Mouse (Mus musculus) stomach, embryonic 16.5 days (tissue): ENCODE results near the gene Chid1. TPM values are rescaled to one million over a fixed set of nuclear protein-coding genes. Genes with fewer than 3 reads are reported as not detected.
A peak's percentile ranks its signal among the peaks of the same experiment; 100 is the strongest.

Experiments used
- ATAC-seq: fragments of 200-750 bp; cut with Nextera tagmentation; 2 replicates; pipeline ENCODE4 v1.8.0; 2017; ENCODE audit warnings: moderate number of reproducible peaks, moderate TSS enrichment; ENCODE audit not compliant: insufficient read depth, low FRiP score
- H3K27ac ChIP-seq: fragments of 300-500 bp; sonication (generic); 2 replicates; pipeline ENCODE4 v1.5.1; 2014; ENCODE audit warnings: low read length
- H3K27me3 ChIP-seq: fragments of 300-500 bp; sonication (generic); 2 replicates; pipeline ENCODE4 v1.6.1; 2014; ENCODE audit warnings: low read length, control low read depth, mixed read lengths; ENCODE audit not compliant: control insufficient read depth, insufficient read depth
- H3K36me3 ChIP-seq: fragments of 300-500 bp; sonication (generic); 2 replicates; pipeline ENCODE4 v1.6.1; 2014; ENCODE audit warnings: low read length; ENCODE audit not compliant: control insufficient read depth, insufficient read depth
- H3K4me1 ChIP-seq: fragments of 300-500 bp; sonication (generic); 2 replicates; pipeline ENCODE4 v1.6.1; 2014; ENCODE audit warnings: low read length, control low read depth, mixed read lengths; ENCODE audit not compliant: control insufficient read depth, insufficient read depth
- H3K4me2 ChIP-seq: fragments of 300-500 bp; sonication (generic); 2 replicates; pipeline ENCODE4 v1.6.1; 2014; ENCODE audit warnings: low read depth, low read length, mixed read lengths
- H3K4me3 ChIP-seq: fragments of 300-500 bp; sonication (generic); replicated peaks from 2 replicates; pipeline ENCODE4 v1.5.1; 2014; ENCODE audit warnings: mild to moderate bottlenecking, low read length
- H3K9ac ChIP-seq: fragments of 300-500 bp; sonication (generic); 2 replicates; pipeline ENCODE4 v1.6.1; 2014; ENCODE audit warnings: low read length
- H3K9me3 ChIP-seq: fragments of 300-500 bp; sonication (generic); replicated peaks from 2 replicates; pipeline ENCODE4 v1.6.1; 2016; ENCODE audit warnings: low read length, control low read depth; ENCODE audit not compliant: control insufficient read depth
- WGBS: fragments of 180-500 bp; shearing (Covaris S2); extraction: QIAGEN DNeasy Blood & Tissue Kit; methylation state at CpG from one replicate; pipeline ENCODE4 v1.1.7; 2014; 5-methylcytosine and 5-hydroxymethylcytosine counted together
- polyA plus RNA-seq: library from polyadenylated mRNA; unstranded; fragments of >200 nt; fragmentation: Nextera tagmentation; extraction: Ambion mirVana; gene quantifications from 2 replicates; pipeline ENCODE4 v1.2.1, GENCODE M21; 2015

Chid1 gene
- polyA plus RNA-seq, 1 experiment from 2014 or later, result 54.0 TPM

DNA sequence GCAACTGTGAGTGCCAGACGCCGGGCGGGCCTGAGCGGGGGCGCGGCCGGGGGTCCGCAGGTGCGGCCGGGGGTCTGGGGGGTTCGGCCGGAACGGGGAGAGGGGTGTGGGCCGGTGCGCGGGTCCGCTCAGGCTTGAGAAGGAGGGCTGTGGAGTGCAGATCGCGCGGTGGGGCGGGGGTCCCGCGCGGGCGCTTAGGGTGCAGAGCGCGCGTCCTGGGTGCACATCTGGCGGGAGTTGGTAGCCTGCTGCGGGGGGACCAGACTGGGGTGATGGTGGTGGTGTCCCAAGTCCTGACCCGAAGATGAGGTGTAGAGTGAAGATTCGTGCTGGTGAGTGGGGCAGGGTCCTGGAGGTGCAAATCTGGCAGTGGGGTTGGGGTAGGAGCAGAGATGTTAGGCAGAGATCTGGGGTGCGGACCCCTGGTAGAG lies 22.8 kb upstream of the Chid1 start:
- whole genome bisulfite sequencing, result 1% methylated on average over 33 of the region's 33 CpGs
- Histone ChIP-seq H3K27me3 (no peaks in the 10 kb centered on the region), H3K36me3 (no peaks in the 10 kb centered on the region), H3K9me3 (no peaks in the 10 kb centered on the region), H3K9ac (peak overlapping the region; percentile 97), H3K4me3 (peak overlapping the region; percentile 95), H3K4me1 (peaks cover 24% of the 10 kb centered on the region), H3K27ac (peak overlapping the region; percentile 86), H3K4me2 (peak overlapping the region; percentile 75)
- no peak for ATAC-seq

- Histone ChIP-seq H3K36me3 (no peaks in the 10 kb centered on the region), H3K4me3 (peak within 1 kb of the TSS; percentile 95), H3K9me3 (no peaks in the 10 kb centered on the region), H3K4me1 (peaks cover 24% of the 10 kb centered on the region), H3K4me2 (peak within 1 kb of the TSS; percentile 93), H3K27me3 (no peaks in the 10 kb centered on the region), H3K27ac (peak within 1 kb of the TSS; percentile 86), H3K9ac (peak within 1 kb of the TSS; percentile 97)
- WGBS, result under 1% methylated on average over 72 of the region's 72 CpGs
- peak; percentile 95 for ATAC-seq
Measured at GRCm38 (mm10) chr7:141561682-141562391, 22.2 kb upstream of the Chid1 start, which contains the start of gene Ap2a2. TSS of gene Ap2a2 (plus strand) at chr7:141562173.

DNA sequence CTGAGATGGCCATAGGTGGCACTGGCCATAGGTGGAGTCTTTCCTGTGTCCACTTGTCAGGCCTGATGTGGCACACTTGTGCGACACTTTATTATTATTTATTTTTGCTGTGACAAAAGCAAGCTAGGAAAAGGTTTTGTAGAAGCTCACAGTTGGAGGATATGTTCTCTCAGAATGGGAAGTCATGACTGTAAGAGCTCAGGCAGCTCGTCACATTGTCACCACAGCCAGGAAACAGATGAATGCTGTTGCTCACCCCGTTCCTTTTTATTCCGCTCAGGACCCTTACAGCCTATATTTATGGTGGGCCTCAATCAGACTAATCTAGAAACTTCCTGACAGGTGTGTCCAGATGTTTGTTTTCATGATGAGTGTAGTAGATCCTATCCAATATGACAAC lies 20.8 kb upstream of the Chid1 start:
- no peaks in the 10 kb centered on the region for H3K36me3 ChIP-seq
- no peak overlapping the region for H3K9ac ChIP-seq
- H3K27me3 ChIP-seq, result no peaks in the 10 kb centered on the region
- no peak overlapping the region for H3K27ac ChIP-seq
- ATAC-seq, result no peak
- no peak overlapping the region for H3K4me2 ChIP-seq
- WGBS, result 61% methylated on average over 4 of the region's 4 CpGs
- no peak overlapping the region for H3K4me3 ChIP-seq
- H3K9me3 ChIP-seq, result no peaks in the 10 kb centered on the region
- H3K4me1 ChIP-seq, result peaks cover 24% of the 10 kb centered on the region

GRCm38 (mm10) chr7:141559726-141560325 lies 20.2 kb upstream of the Chid1 start:
- no peak for ATAC-seq

DNA sequence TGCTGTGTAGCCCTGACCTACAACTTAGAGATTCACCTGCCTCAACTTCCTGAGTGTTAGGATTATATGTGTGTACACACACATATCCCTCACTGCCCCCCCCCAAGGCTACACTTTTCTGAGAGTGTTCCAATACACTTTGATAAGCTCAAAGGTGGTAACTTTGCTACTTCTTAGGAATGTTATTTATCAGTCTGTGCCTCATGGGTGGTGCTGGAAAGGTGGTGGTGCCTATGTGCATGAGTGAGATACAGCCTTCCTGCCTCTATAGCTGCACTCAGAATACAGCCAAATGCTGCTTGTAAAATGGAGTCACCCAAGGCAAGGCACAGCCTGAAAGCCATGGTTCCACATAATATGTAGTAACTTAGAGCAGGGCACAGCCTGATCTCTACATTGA lies 19.3 kb upstream of the Chid1 start:
- Histone ChIP-seq H3K9me3 (no peaks in the 10 kb centered on the region), H3K4me1 (peaks cover 15% of the 10 kb centered on the region), H3K9ac (no peak overlapping the region), H3K4me3 (no peak overlapping the region), H3K27me3 (no peaks in the 10 kb centered on the region), H3K4me2 (no peak overlapping the region), H3K36me3 (no peaks in the 10 kb centered on the region), H3K27ac (no peak overlapping the region)
- no peak for ATAC-seq

More at GRCm38 (mm10) chr7:141559726-141560325, 20.2 kb upstream of the Chid1 start:
- Histone ChIP-seq H3K4me3 (no peak overlapping the region), H3K36me3 (no peaks in the 10 kb centered on the region), H3K9ac (no peak overlapping the region), H3K27me3 (no peaks in the 10 kb centered on the region), H3K9me3 (no peaks in the 10 kb centered on the region), H3K4me2 (no peak overlapping the region), H3K27ac (no peak overlapping the region), H3K4me1 (peaks cover 24% of the 10 kb centered on the region)
- WGBS, result 64% methylated on average over 2 of the region's 2 CpGs

GRCm38 (mm10) chr7:141558329-141558776 lies 18.7 kb upstream of the Chid1 start:
- peaks cover 9% of the 10 kb centered on the region for H3K4me1 ChIP-seq
- H3K27me3 ChIP-seq, result no peaks in the 10 kb centered on the region
- no peak overlapping the region for H3K4me3 ChIP-seq
- 74% methylated on average over 4 of the region's 4 CpGs for WGBS
- no peak overlapping the region for H3K27ac ChIP-seq
- no peak overlapping the region for H3K4me2 ChIP-seq
- no peaks in the 10 kb centered on the region for H3K36me3 ChIP-seq
- no peak overlapping the region for H3K9ac ChIP-seq
- ATAC-seq, result no peak
- H3K9me3 ChIP-seq, result no peaks in the 10 kb centered on the region

DNA sequence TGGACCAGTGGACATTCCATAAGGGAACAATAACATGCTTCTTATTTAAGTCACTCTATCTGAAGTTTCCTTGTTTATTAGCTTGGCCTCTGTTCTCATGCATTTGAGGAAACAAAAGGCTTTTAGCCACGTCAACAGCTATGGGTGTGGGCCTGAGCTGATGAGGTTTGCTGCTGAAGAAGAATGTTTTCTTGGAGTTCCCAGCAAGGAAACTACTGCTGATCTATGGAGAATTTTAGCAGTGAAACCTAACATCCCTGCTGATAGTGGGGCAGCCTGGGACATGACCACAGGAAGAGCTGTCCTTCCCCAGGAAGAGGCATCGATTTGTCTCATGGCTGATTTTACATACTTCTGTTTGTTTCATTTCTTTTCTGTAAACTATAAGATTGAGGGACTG lies 10.8 kb upstream of the Chid1 start:
- no peak overlapping the region for H3K9ac ChIP-seq
- no peak overlapping the region for H3K4me3 ChIP-seq
- no peak overlapping the region for H3K4me2 ChIP-seq
- H3K4me1 ChIP-seq, result no peaks in the 10 kb centered on the region
- no peaks in the 10 kb centered on the region for H3K36me3 ChIP-seq
- 70% methylated on average over 2 of the region's 2 CpGs for WGBS
- H3K9me3 ChIP-seq, result no peaks in the 10 kb centered on the region
- H3K27ac ChIP-seq, result no peak overlapping the region; the same call in 1 of the 2 replicates
- no peaks in the 10 kb centered on the region for H3K27me3 ChIP-seq
- ATAC-seq, result no peak

DNA sequence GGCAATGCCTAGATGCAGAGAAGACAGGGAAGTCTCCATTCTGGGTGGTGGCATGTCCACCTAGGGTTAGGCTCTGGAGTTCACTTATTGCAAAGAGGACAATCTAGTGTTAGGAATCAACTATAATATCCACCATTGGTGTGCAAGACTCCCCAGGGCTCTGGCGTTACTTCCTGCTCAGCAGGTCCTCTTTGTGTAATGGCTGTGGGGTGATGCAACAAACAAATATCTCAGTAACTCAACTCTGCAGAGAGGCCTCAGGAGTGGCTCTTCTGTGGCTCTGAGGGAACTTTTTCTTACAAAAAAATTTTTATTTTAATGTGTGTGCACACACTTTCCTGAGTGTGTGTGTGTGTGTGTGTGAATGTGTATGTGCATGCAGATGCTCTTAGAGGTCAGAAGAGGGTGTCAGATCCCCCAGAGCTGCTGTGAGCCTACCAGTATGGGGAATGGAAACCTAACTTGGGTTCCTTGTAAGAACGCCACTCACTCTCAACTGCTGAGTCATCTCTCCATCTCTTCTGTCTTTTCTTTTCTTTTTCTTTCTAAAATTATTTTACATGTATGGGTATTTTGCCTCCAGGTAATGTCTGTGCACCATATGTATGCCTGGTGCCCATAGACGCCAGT lies 9.9 kb upstream of the Chid1 start:
- 78% methylated on average over 3 of the region's 3 CpGs for WGBS
- no peaks in the 10 kb centered on the region for H3K27me3 ChIP-seq
- H3K4me1 ChIP-seq, result no peaks in the 10 kb centered on the region
- no peaks in the 10 kb centered on the region for H3K9me3 ChIP-seq
- no peak for ATAC-seq
- no peak overlapping the region for H3K4me2 ChIP-seq
- H3K27ac ChIP-seq, result 0 out of 2 replicates have a peak overlapping the region, but pooled peaks have one; percentile 19
- no peak overlapping the region for H3K4me3 ChIP-seq
- no peaks in the 10 kb centered on the region for H3K36me3 ChIP-seq
- no peak overlapping the region for H3K9ac ChIP-seq

- ATAC-seq, result no peak
- H3K27me3 ChIP-seq, result no peaks in the 10 kb centered on the region
Measured at GRCm38 (mm10) chr7:141544654-141545053, 5.0 kb upstream of the Chid1 start.

More at GRCm38 (mm10) chr7:141544654-141545053, 5.0 kb upstream of the Chid1 start:
- WGBS, result 62% methylated on average over 4 of the region's 4 CpGs
- H3K9me3 ChIP-seq, result no peaks in the 10 kb centered on the region
- no peak overlapping the region for H3K4me3 ChIP-seq
- no peak overlapping the region for H3K4me2 ChIP-seq
- H3K4me1 ChIP-seq, result peaks cover 12% of the 10 kb centered on the region
- H3K36me3 ChIP-seq, result no peaks in the 10 kb centered on the region
- H3K27ac ChIP-seq, result no peak overlapping the region
- H3K9ac ChIP-seq, result no peak overlapping the region
